Mouse (Mus musculus): ENCODE measurements around the gene Tmem139.
A peak's percentile ranks its signal among the peaks of the same experiment; 100 is the strongest.

Tmem139 gene

DNA sequence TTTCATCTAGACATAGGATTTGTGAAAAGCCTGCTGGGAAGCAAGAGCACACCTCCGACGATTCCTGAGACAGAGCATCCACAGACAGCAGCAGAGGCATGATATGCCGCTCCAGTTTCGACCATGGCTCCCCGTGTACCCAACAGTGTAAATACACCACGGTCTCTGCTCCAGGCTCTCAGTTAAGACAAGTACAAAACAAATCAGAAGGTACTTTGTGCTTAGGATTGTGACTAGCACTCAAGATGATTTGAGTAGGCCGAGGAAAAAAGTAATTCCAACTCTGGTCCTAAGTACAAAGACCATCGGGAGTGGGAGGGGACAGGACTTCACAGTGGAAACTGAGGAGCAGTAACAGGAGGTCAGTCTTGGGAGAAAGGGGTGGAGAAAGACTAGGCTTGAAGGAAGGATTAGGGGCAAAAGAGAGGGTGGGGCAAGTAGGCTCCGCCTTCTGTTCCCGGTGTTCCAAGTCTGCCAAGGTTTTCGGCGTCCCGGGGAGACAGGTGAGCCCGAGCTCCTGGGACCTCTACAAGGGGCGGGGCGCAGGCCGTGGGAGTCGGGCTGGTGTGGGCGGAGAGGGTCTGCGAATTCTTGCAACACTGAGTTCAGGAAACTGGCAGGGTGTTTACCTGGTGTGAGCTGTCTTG lies at the start of gene Tmem139:
Gene Tmem139, plus strand, starts transcription at position 447 of the 647 bp plus-strand sequence.
- no peak for DNase-seq

DNA sequence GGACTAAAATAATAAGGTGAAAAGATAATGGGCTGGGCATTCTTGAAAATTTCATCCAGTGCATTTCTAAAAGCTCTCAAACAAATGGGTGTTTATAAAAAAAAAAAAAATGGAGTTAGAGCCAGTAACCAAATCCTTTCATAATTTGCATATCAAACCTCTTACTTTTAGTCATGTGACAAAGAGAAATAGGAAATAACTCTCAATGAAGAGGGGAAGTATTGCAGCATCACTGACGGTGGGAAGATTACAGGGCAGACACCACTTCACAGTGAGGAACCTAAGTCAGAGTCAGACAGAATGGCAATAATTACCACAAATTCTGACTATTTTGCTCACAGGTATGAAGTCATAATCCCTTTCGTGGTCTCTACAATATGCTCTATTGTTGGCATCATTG lies 46.7 kb upstream of the Tmem139 start, which contains the start of gene Tas2r144:
Gene Tas2r144, plus strand, starts transcription at position 301 of the 400 bp plus-strand sequence.
- DNase-seq, result no peak

DNA sequence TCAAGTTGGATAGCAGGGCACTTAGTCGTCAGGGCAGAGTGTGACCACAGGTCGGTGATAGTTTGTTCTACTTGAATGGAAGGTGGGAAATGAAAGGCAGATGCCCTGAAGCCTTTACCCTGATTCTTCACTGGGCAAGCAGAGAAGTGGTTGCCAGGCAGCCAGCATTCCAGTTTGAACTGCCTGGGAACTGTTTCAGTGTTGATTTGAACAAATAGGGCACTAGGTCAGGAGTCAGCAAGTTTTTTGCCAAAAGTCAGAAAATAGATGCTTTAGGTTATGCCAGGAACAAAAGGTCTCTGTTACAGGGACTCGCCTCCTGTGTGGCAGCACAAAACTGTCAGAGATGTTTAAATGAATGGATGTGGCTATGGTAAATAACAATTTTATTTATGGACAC lies 39.5 kb upstream of the Tmem139 start:
- peak; percentile 70 for DNase-seq

DNA sequence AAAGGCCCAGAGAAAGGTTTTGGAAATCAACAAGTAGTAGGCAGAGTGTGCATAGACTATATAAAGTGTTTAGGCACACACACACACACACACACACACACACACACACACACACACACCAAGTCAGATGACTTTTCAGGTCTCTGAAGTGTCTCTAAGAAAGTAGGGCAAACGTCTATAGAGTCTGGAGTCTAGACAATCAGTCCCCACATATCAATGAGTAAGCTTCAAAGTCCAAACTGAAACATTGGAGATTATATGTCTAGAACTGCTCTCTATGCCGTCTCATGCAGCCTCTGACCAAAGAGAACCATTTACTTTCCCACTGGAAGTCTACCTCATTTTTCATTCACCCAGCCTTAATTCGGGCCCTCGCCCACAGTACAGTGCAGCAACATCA lies 36.7 kb upstream of the Tmem139 start:
- peak; percentile 14 for DNase-seq

DNA sequence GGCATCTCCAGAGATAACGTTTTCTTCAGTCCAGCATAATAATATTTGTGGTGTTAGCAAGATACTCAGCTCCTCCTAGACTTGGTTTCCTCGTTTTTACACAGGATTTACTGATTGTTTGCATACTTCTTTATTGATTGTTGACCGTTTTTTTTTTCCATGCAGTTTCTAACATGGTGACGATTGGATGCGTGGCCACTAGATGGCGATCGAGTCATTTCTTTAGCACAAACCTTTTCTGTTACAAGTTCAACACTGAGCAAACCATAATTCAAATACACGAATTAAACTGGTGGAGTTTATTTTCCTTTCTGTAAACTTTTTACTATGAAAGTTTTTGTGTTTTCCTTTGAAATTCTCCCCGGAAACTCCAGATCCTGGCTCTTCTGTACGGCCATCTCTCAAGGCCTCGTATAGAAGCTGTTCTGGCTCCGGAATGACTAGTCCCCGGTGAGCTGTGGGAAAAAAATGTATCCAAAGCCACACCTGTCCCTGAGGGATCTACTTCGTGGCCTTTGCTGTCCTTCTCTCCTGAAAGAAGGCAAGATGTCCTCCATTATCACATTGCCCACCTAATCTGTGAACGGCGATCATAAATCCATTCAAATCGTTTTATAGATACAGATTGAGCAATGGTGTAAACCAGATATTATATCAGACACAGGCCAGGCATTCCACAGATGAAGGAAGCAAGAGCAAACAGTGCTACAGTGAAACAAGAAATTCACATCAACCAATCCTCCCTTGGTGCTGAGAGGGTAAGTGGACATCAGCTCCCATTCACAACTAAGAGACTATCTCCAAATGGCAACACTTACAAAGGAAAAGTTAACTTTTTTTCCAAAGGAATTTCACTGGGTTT lies 34.3 kb upstream of the Tmem139 start:
- peak; percentile 78 for DNase-seq

DNA sequence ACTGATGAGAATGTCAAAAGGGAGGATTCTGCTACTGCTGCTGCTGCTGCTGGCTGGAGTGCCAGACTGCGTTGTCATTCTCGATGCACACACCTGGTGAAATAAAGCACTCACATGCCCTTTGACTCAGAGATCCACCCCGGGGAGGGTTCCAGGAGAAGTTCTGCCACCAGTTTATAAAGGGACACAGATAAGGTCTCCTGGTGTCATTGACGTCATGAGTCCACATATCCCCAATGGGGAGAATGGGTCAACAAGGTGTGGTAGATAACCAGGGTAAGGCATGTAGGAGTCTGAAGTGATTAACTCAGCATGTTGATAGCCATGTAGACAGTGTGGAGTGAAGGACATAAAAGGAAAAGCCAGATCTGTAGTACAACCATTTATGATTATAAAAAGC lies 32.2 kb upstream of the Tmem139 start:
- peak; percentile 59 for DNase-seq

DNA sequence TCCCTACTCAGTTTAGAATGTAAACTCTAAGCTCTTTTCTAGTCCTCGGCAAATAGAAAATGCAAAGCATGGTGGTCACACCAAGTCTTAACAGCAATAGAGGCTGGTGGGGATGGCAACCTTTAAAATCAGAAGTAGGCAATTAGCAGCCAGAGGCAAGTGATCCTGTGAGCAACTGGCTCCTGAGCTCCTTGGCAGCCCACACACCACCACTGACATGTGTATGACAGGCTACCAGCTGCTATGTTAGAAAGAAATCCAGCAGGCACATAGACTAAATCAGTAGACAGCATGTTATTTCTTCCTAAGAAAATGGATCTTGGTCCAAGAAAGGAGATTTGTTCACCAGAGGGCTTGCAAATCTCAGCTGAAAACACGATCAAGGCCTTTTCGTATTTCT lies 30.6 kb upstream of the Tmem139 start:
- peak; percentile 76 for DNase-seq

DNA sequence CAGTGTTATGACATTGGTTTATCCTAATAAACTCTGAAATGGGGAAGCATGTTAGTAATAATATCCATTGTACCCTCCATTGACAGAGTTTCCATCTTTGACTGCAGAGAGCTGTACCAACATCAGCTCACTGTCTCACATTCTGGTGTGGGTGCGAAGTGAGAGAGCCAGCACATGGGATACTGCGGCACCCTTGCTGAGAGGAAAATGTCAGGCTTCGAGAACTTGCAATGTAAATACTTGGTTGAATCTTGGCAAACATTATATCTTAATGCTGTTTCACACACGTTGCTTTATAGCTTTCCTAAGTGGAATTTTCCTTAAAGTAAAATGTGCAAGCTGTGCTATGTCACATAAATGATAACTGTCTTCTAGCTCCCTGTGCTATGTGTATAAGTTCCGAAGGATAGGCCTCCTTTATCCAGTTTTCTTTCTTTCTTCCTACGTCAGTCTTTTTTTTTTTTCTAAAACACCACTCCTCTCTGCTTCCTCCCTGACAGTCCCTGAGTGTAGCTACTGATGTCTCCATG lies 24.4 kb upstream of the Tmem139 start:
- no peak for DNase-seq

DNA sequence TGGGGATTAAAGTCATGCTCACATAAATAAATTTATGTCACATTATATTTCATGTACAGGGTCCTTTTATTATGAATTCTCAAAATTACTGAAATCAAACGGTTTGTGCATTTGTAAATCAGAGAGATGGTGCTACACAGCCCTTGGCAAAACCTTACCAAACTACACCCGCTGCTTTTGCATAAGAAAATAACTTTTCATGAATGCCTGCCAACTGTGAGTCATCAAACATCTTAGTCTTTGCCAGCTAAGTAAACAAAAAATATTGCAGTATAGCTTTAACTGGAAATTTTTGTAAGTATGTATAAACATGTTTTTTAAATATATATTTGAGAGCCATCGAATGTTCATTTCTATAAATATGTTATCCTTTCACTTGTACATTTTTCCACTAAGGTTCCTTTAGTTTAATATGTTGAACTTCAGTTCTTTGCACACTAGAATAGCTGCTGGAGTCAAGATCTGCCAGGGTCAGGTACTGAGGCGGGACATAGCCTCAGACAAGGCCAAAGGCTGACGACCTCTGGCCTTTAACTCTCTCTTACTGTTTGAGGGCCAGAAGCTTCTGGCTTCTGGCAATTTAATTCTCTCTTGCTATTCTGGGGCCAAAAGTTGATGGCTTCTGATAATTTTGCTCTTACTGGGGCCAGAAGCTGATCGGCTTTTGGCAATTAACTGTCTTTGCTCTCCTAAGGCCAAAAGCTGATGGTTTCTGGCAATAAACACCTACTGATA lies 20.3 kb upstream of the Tmem139 start:
- peak; percentile 66 for DNase-seq

DNA sequence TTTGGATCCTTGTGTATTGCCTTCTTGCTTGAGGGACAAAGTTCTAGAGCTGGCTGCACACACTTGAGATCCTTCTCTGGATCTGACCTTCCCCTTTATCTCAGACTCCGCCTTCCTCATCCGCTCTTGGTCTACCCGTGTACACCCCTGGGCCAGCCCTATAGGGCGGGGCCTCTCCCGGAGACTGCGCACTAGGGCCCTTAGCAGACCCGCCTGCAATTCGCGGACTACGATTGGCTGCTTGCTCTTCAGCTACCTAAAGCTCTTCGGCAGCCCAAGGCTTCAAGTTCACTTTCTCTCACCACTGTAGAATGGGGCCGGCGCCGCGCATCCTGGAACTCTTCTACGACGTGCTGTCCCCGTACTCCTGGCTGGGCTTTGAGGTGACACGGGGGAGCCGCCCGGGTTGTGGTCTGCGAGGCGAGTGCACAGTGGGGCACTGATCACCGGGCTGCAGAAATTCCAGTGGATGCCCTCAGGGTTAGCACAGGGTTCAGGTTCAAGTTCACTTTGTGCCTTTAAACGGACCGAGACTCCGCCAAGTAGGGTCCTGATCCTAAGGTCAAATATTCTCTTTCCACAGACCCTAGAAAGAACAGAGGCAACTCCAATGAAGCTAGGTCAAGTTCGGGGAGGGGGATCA lies 15.9 kb upstream of the Tmem139 start, which contains the start of gene Gstk1:
Gene Gstk1, plus strand, starts transcription at position 225 of the 643 bp plus-strand sequence.
- peak; percentile 99 for DNase-seq

DNA sequence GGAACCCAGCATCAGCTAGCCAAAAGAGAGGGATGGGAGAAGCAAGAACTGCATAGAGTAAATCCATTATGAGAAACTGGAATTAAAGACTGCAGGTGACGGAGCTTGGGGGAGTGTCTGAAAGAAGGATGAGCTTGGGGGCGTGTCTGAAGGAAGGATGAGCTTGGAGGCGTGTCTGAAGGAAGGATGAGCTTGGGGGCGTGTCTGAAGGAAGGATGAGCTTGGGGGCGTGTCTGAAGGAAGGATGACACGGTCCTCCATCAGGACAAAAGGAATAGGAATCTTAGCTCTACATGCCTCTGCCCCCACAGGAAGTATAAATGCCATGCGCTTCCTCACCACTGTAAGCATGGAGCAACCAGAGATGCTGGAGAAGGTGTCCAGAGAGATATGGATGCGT lies 14.6 kb upstream of the Tmem139 start:
- peak; percentile 85 for DNase-seq

DNA sequence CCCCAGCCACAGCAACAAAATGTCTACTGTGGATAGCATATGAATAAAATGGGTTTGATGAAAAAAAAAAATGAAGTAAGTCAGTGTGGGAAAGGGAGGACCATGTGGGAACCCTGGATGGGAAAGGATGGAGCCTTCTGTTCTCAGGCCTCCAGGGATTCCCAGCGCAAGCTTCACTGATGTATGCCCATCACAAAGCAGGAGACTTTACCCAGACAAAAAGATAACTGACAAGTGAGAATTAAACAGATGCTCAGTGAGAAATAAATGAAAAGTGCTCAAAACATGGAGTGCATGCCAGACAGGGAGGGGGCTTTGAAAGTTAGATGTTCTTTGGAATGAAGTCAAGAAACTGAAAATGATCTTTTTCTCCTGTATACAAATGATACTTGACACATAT lies 13.8 kb upstream of the Tmem139 start:
- DNase-seq, result peak; percentile 16

DNA sequence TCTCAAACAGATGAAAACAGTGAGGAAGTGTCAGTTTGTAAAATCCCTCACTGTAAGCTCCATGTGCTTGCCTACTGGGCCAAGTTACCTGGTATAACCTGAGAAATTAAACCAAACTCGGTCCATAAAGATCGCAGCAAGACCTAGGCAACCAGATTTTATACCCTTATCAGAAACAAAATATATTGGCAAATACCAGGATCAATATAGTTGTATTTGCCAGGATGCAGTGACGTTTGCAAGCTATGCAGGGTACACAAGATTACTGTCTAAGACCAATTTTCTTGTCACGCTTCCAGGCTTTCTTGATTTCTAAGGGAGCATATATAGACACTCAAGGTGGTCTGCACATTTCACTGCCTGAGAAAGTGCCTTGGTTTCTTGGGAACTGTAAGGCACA lies 10.0 kb upstream of the Tmem139 start:
- no peak for DNase-seq

DNA sequence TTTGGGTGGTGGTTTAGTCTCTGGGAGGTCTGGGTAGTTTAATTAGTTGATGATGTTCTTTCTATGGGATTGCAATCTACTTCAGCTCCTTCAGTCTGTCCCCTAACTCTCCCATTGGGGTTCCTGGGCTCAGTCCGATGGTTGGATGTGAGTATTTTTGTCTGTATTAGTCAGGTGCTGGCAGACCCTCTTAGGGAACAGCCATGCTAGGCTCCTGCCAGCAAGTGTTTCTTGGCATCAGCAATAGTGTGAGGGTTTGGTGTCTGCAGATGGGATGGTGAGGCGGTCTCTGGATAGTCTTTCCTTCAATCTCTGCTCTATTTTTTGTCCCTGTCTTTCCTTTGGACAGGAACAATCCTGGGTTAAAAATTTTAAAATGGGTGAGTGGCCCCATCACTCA lies 8.7 kb upstream of the Tmem139 start:
- no peak for DNase-seq

DNA sequence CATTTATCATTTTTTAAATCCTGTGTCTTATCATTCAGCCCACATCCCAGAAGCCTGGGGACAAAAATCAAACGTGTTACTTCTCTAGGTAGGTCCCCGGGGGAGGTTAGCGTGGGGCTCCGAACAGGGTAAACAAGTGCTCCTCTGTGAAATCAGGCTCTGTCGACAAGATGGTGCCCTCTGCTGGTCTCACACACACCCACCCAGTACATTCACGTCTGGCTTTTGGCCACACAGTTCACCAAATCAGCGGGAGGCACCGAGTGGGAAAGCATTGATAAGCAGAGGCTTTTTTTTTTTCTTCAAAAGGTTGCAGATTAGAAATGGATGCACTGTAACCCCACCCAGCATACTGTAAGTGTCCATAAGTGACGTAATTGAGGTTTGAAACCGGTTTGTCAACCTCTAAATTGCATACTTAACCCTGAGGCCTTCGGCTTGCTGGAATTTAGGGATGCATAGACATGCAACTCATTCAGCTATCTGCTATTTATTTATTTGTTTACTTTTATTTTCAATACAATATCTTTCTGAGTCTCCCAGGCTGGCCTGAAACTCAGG lies 4.4 kb upstream of the Tmem139 start:
- peak; percentile 93 for DNase-seq

DNA sequence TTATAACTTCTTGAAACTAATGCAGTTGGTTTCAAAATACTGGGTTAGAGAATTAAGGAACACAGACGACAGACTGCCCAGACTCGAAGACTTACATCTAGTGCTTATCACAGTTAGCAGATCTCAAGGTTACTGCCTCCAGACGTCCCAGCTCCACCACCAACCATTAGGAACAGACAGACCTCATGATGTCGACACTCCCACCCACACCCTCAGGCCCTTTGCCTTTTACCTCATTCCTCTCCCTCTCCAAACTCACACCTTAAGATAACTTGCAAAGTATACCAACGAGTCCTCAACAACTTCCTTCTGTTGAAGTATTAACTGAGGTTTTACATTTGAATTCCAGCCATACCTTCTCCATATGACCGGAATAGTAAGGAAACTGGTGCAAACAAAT lies 1.3 kb upstream of the Tmem139 start:
- no peak for DNase-seq

DNA sequence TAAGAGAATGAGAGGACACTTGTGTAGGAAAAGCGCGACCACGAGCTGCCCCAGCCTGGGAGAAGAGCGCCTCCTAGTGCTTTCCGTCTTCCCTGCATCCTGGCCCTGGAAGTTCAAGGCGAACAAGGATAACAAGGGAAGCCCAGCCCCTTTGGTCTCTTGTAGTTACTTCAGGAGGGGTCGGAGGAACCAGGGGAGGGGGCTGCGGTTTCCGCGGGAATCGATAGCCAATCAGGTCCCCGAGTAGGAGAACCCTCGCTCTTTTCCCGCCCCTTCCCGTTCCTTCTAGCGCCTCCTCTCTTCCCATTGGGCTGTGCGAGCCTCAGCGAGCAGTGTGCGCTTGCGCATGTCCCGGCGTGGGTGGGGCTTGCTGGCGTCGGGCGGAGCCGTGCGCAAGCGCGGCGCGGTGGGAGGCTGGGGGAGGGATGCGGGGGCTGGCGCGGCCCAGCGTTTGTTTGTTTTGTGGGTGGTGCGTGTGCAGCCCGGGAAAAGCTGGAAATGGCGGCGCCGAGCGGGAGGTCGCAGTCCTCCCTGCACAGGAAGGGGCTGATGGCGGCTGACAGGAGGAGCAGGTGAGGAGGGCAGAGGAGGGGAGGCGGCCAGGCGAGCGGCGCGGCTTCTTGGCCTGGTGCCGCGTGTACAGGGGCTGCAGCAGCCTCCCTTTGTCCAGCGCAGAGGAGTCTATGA lies 3.0 kb downstream of the Tmem139 start, which contains the start of gene Casp2:
Gene Casp2, plus strand, starts transcription at position 360 of the 687 bp plus-strand sequence.
- DNase-seq, result peak; percentile 100

DNA sequence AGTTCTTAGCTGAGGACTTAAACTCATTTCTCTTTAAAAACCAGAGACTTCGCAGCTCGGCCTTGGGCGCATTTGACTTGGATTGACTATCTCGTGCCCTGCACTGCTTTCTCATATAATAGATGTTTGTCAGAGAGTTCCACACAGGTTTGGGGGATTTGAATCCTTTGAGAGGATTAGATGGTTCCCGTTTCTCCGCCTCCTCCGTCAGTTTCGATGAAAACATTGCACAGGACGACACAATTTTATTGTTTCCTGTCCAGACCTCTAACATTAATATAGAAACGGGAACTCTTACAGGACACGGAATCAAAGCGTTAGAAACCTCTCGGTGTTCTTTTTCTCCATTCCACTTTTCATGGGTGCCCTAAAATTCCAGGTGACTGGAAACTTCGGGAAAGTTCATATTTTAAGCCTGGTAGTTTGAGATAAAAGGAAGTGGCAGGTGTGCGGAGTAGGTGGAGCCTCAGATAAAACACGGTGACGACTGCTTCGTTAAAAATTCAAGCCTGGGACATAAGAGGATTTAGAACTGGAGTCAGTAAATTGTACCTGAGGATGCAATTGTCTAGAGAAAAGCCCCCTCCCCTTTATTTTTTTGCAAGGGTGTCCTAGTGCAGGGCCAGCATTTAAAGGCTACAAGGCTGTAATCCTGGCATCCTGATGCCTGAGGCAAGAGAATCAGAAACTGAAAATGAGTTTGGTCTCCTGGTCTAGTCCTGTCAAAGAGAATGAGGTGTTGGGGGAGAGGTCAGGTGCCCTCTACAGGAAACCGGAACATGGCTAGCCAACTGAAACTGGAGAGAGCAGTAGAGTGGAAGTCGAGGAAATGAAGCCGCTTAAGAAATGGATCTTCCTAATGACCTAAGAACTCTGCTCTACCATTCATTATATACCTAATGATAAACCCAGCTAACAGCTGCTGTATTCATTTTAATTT lies 3.9 kb downstream of the Tmem139 start:
- peak; percentile 91 for DNase-seq

DNA sequence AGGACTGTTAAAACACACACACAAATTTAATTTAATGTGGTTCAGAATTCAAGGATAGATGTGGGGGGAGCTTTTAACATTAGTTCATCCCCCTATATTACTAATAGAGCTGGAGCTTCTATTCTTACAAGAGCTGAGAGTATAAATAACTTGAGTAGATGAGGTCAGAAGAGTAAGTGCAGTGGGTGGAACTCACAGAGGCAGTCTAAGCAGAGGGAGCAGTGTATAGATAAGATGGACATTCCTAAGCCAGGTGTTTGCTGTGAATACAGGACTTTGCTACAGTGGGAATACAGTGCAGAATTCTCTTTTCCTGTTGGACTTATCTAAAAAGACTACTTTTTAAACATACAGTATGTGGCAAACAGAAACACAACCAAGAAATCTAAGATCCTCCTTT lies 9.0 kb downstream of the Tmem139 start:
- no peak for DNase-seq

DNA sequence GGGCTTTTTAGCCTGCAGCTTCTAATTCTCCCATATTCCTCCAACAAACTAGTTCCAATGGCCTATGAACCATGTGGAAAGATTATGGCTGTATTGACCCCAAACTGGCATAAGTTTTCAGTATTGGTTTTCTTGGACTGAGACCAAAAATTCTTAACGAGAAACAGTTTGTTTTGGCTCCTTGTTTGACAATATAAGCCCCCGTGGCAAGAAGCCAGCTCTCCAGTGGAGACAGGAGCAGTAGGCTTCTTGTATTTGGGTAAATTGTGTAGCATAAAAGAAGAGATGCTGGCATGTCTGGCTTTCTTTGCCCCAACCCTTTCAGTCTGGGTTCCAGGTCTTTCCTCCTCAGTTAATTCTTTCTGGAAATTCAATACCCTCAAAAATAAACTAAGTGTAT lies 14.4 kb downstream of the Tmem139 start:
- DNase-seq, result peak; percentile 70

All from heart, adult 11 months (tissue).